Mouse (Mus musculus) ZHBTc4 (cell line): ENCODE data around the gene Ccdc158.
A peak's percentile ranks its signal among the peaks of the same experiment; 100 is the strongest.

ENCODE experiments used
- DNase-seq: peaks from one replicate; pipeline ENCODE4 v3.0.0-alpha.2; 2011; ENCODE audit warnings: low read depth, low spot score

Gene Ccdc158

DNA sequence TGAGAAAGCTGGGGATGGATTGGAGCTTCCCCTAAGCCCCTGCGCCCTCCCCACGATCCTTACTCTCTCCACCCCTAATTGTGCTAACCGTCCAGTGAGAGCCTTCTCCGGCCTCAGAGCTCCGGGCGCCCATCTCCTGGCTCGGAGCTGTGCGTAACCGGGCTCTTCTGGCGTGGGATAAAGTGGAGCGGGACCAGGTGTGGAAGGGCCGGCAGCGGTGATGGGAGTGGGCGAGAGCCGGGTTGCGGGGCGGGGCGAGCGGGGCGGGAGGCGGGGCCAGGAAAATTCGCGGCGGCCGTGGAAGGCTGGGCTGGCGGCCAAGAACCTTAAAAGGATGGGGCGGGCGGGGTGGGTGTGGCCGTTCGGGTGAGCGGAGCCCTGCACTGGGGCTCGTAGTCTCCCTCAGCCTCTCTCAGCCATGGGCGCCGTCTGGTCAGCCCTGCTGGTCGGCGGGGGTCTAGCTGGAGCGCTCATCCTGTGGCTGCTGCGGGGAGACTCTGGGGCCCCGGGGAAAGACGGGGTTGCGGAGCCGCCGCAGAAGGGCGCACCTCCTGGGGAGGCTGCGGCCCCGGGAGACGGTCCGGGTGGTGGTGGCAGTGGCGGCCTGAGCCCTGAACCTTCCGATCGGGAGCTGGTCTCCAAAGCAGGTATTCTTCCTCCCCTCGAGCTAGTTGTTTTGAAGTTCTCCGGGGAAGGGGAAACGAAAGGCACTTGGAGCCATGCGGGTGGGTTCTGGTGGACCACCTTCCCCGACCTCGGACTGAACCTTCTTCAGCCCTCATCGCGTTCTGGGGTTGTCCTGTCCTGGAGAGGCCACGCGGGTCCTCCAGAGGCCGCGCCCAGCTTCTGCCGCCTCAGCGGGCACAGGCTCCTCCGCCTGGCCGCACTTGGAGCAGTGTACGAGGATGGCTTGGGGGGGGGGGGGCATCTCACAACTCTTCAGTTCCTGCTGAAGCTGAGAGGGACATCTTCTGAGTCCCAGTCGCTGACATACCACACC is 72.1 kb downstream of the Ccdc158 start, which contains the start of gene Stbd1:
Gene Stbd1, plus strand, starts transcription at position 351 of the 1,000 bp plus-strand sequence.
- DNase-seq: peak; percentile 88

DNA sequence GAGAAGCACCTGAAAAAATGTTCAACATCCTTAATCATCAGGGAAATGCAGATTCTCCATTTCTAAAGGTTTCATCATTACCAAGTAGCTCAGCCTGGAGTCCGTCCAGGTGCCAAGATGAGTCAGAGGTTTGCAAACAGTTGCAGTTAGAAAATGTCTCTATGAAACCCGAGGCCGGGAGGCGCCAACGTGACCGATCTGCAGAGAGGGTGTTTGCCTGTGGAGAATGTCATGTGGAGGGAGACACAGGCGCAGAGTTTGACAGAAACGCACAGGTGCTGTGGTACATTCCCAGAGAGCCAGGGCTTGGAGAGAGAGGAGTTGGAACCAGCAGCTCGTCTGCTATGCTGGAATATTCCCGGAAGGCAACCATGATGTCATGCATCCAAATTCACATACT is 76.0 kb downstream of the Ccdc158 start:
- no peak for DNase-seq

DNA sequence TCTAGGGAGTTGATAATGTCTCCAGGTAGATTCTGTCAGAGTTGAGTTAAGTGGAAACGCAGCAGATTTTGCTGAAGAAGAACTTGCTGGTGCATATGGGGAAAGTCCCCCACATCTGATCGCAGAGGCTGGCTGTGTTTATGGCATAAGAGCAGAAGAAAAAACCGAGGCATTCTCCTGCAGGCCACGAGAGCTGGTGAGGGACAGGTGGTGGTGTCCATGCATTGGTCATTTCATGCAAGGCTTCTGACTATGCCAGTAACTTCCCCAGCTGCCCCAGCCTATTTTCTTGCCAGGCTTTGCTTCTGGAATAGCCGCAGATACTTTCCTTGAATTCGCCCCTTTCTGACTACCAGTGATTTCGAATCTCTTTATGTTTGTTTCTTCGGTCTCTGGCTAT is 78.2 kb downstream of the Ccdc158 start:
- no peak for DNase-seq

DNA sequence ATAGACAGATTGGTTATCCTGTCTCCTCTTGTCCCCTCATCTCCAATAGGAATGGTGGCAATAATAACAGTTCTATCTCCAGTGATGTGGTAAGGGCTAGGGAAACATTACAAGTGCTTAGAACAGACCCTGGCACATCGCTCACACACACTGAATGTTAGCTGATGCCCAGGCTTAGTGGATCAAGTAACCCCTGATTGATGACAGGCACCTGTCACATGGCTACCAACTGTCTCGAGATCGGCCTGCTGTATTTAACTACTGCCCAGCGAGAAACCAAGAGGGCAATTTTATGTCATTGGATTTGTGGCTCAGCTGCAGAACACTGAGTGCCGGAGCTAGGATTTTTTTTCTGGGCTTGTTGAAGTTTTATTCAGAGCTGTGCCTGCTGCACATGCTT is 80.0 kb downstream of the Ccdc158 start:
- DNase-seq: no peak

DNA sequence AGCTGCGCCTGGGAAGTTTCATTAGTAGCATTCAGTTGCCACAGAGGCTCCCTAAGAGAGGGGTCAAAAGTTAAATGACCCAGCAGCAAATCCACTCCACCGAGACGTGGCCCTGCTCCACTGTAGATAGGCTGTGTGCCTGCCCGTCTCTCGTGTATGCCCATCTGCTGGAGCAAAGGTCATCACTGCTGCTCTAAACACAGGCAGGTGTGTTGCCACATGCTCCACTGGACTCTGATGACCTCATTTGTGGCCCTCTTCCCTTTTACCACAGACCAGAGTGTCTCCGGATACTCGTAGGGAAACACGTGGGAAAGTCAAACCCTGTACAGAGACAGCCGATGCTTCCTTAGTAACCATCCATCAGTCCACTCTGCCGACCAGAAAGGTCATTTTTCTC is 89.1 kb downstream of the Ccdc158 start:
- no peak for DNase-seq

DNA sequence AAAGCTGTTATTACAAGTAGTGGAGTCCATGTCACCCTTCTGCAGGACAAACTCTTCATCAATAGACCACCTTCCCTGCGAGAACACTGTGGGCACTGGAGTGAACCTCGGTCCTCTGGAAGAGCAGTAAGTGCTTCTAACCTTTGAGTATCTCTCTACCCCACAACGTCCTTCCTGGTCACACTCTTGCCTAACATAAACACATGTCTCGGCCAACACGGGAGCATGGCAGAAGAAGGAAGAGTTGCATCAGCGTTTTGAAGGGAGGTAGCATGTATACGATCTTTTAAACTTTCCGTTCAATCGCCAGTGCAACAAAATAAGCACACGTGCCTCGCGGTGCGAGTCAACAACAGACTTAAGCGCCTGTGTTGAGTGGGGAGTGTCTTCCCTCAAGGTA is 95.5 kb downstream of the Ccdc158 start:
- DNase-seq: no peak

DNA sequence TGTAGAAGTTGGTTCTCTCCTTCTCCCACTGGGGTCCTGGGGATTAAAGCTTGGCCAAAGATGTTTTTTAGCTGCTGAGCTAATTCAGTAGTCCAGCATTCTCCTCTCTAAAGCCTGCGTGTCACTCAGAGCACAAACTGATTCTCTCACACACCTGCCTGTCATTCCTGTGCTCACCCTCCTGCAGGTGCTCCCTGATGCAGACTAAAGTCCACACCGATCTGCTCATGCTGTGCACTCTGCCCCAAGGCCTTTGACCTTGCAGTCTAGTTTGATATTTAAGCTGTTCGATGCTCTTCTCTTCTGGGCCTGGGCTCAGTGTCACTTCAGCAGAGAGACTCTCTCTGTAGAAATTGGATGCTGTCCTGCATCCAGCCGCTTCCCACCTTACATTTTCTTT is 103.8 kb downstream of the Ccdc158 start:
- no peak for DNase-seq

DNA sequence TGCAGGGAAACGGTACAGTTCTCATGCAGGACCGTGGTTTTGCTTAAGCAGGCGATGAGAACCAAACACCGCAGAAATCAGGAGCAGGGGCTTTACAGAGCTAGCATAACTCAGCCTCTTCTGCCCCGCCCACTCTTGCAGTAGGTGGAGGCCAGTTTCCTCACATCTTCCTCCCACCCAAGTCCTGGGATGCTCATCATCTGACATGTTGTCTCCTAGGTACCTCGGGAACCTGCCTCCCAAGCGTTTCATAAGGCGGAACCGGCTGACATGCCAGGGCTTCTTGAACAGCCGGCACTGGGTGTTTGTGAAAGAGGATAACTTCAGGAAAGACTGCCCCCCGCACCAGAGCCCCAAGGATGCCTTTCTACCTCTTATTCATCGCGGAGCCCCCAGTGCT is 113.1 kb downstream of the Ccdc158 start:
- peak; percentile 8 for DNase-seq

DNA sequence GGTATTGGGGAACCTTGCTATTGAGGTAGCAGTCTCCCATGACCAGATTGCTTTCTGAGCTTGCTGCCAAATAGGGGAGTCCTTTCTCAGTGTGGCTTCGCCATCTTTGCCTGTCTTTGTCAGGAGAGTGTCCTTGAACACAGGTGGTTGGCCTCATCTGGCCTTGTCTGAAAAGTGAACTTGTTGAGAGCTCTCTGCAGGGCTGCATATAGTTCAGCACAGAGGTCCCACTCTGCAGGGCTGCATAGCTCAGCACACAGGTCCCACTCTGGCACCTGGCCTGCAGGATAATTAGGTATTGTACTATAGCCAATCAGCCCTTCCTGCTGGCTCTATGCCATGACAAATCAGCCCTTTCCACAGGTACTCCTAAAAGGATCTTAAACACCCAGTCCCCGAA is 114.9 kb downstream of the Ccdc158 start:
- DNase-seq: no peak
